Mouse (Mus musculus): ENCODE results near the gene Pdp2. TPM values are rescaled to one million over a fixed set of nuclear protein-coding genes. Genes with fewer than 3 reads are reported as not detected.

The Pdp2 gene
- total and polyA plus RNA-seq, 2 experiments from 2014 or later: 16.0 to 18.0 TPM

DNA sequence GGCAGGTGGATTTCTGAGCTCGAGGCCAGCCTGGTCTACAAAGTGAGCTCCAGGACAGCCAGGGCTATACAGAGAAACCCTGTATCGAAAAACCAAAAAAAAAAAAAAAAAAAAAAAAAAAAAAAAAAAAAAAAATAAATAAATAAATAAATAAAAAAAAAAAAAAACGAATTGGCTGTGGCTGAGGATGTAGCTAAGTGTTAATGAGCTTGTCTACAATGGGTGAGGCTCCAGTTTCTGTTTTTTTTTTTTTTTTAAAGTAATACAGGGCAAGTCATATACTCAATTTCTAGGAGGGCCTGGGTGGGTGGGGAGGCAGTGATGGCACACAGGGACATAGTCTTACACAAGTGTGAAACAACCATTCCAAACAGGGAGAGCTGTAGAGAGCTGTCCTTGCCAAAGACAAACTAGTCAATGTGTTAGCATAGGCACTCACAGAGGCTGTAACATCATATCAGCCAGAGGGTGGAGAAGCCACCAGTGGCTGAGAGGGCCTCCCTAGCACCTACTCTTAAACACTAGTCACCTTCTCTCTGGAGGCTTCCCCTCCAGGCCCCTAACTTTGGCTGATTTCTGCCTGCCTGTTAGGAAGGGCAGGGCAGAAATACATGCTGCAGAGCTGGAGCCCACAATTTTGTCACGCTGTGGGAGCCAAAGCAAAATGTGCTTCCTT, 36.0 kb downstream of the Pdp2 start:
- H3K4me3 ChIP-seq (ENCODE audit: low read depth, low read length): no peak overlapping the region
- H3K4me2 ChIP-seq (ENCODE audit: low read depth, low read length, poor library complexity, severe bottlenecking): no peak overlapping the region
- no peak for DNase-seq (ENCODE audit: low spot score)
- ATAC-seq (ENCODE audit: low FRiP score): no peak
- H3K9ac ChIP-seq (replicated peaks; ENCODE audit: low read length, poor library complexity, severe bottlenecking): no peak overlapping the region
- H3K27me3 ChIP-seq (ENCODE audit: insufficient read depth, low read length): peaks cover 4% of the 10 kb centered on the region; the same call in 1 of the 2 replicates
- peaks cover 11% of the 10 kb centered on the region for H3K4me1 ChIP-seq (ENCODE audit: insufficient read depth, low read length)
- H3K27ac ChIP-seq (ENCODE audit: low read depth, low read length): no peak overlapping the region
- no peak for TF ChIP-seq CTCF (IDR thresholded peaks at IDR 0.05)
- H3K36me3 ChIP-seq (ENCODE audit: insufficient read depth, low read length): no peaks in the 10 kb centered on the region
- H3K9me3 ChIP-seq (ENCODE audit: low read length): no peaks in the 10 kb centered on the region
- WGBS: 66% methylated on average over 4 of the region's 4 CpGs

DNA sequence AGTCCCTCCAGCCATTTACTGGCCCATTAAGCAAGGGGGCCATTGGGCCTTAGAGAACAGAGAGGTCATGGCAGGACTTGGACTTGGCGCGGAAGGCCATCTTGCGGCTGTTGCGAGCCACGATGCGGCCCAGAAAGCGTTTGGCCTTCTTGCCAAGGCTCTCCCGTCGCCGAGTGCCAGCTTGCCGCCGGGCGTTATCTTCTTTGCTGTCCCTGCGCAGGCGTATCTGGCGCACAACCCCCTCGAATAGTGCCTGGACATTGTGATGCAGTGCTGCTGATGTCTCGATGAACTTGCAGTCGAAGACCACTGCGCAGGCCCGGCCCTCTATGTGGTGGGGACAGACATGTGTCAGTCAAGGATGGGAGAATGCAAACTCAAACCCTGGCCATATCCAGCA, 37.2 kb downstream of the Pdp2 start:
- Histone ChIP-seq H3K27ac (ENCODE audit: low read depth, low read length) (no peak overlapping the region), H3K9ac (replicated peaks; ENCODE audit: low read length, poor library complexity, severe bottlenecking) (no peak overlapping the region), H3K9me3 (ENCODE audit: low read length) (no peaks in the 10 kb centered on the region), H3K27me3 (ENCODE audit: insufficient read depth, low read length) (peaks cover 4% of the 10 kb centered on the region; the same call in 1 of the 2 replicates), H3K4me2 (ENCODE audit: low read depth, low read length, poor library complexity, severe bottlenecking) (no peak overlapping the region), H3K4me1 (ENCODE audit: insufficient read depth, low read length) (peaks cover 11% of the 10 kb centered on the region), H3K36me3 (ENCODE audit: insufficient read depth, low read length) (no peaks in the 10 kb centered on the region), H3K4me3 (ENCODE audit: low read depth, low read length) (no peak overlapping the region)
- no peak for ATAC-seq (ENCODE audit: low FRiP score)
- WGBS: 96% methylated on average over 21 of the region's 21 CpGs
- TF ChIP-seq CTCF (IDR thresholded peaks at IDR 0.05): no peak
- DNase-seq (ENCODE audit: low spot score): no peak

DNA sequence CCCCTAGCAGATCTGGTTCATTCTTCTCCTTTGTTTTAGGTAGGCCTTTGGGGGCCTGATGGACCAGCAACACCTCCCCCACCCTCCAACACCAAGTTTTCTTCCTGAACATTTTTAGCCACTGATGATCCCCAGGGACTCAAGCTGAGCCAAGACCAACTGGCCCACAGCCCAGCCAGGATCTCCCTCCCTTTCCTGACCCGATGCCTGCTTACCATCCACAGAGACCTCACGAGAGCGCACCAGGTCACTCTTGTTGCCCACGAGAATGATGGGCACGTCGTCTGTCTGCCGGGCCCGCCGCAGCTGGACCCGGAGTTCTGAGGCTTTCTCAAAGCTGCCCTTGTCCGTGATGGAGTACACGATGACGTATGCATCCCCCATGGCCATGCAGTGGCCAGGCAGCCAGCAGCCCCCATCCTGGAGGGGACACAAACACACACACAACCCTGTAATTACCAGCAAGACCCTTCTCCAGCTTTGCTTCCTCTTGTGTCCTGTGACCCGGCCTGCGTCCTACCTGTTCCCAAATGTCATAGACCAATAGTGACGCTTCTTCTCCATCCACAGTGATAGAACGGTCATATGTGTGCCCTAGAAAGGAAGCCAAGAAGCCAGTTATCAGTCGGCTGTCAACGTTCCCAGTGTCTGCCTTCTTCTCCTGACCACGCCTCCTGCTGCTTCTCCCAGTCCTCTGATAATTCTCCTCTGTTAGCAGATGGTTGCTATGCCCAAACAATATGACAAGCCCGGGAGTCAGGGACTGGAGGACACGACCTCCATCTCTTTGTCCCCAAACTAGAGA, 38.3 kb downstream of the Pdp2 start:
- Histone ChIP-seq H3K4me2 (ENCODE audit: low read depth, low read length, poor library complexity, severe bottlenecking) (no peak overlapping the region; the same call in 1 of the 2 replicates), H3K9me3 (ENCODE audit: low read length) (no peaks in the 10 kb centered on the region), H3K36me3 (ENCODE audit: insufficient read depth, low read length) (no peaks in the 10 kb centered on the region), H3K4me3 (ENCODE audit: low read depth, low read length) (no peak overlapping the region), H3K4me1 (ENCODE audit: insufficient read depth, low read length) (peaks cover 11% of the 10 kb centered on the region), H3K9ac (replicated peaks; ENCODE audit: low read length, poor library complexity, severe bottlenecking) (no peak overlapping the region), H3K27ac (ENCODE audit: low read depth, low read length) (no peak overlapping the region), H3K27me3 (ENCODE audit: insufficient read depth, low read length) (peaks cover 4% of the 10 kb centered on the region; the same call in 1 of the 2 replicates)
- WGBS: 77% methylated on average over 22 of the region's 22 CpGs
- DNase-seq (ENCODE audit: low spot score) (peak; percentile 5), ATAC-seq (ENCODE audit: low FRiP score) (no peak)
- no peak for TF ChIP-seq CTCF (IDR thresholded peaks at IDR 0.05)

DNA sequence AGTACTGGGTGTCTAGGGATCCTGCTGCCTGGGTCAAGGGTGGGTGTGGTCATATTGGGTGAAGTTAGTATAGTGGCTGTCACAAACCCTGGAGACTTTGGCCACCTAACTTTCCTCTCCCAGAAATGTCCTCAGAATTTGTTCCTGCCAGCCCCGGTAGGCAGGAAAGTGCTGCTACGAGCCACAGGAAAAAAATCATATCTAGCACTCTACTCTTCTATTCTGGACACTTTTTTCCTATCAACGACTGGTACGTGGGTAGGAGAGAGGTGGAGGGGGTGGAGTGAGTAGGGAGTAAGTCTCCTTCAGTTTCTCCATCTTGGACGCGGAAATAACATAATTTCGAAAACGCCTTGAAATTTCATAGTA, 38.8 kb downstream of the Pdp2 start:
- ATAC-seq (ENCODE audit: low FRiP score): no peak

DNA sequence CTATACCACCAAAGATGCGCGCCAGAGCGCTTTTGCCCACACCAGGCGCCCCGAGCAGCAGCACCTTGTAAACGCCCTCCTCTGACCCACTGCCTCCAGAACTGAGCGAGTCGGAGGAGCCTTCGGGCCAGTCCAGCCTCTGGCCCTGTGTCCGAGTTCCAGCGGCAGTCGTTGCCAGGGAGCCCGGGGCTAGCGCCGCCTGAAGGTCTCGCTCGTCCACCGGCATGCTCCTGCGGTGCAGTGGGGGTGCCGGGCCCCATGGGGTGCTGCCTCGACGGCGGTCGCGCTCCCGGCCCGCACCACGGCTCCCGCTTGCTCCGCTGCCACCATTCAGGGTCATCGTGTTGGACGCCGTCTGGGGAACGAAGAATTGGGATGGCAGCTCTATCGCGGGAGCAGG, 39.3 kb downstream of the Pdp2 start:
- Histone ChIP-seq H3K9me3 (ENCODE audit: low read length) (no peaks in the 10 kb centered on the region), H3K4me1 (ENCODE audit: insufficient read depth, low read length) (peaks cover 11% of the 10 kb centered on the region), H3K36me3 (ENCODE audit: insufficient read depth, low read length) (peaks cover 3% of the 10 kb centered on the region; the same call in 1 of the 2 replicates), H3K4me3 (ENCODE audit: low read depth, low read length) (peak overlapping the region; percentile 36), H3K27ac (ENCODE audit: low read depth, low read length) (no peak overlapping the region), H3K4me2 (ENCODE audit: low read depth, low read length, poor library complexity, severe bottlenecking) (peak overlapping the region; percentile 58), H3K9ac (replicated peaks; ENCODE audit: low read length, poor library complexity, severe bottlenecking) (peak overlapping the region; percentile 46; the same call in 1 of the 2 replicates), H3K27me3 (ENCODE audit: insufficient read depth, low read length) (peaks cover 4% of the 10 kb centered on the region; the same call in 1 of the 2 replicates)
- 0 out of 2 replicates have a peak, but pooled peaks have one; percentile 22 for ATAC-seq (ENCODE audit: low FRiP score)
- no peak for DNase-seq (ENCODE audit: low spot score)
- WGBS: under 1% methylated on average over 36 of the region's 36 CpGs
- TF ChIP-seq CTCF (IDR thresholded peaks at IDR 0.05): peak; percentile 23; the same call in 1 of the 2 replicates

More for the DNA sequence above, 38.8 kb downstream of the Pdp2 start:
- Histone ChIP-seq H3K4me2 (ENCODE audit: low read depth, low read length, poor library complexity, severe bottlenecking) (peak overlapping the region; percentile 58), H3K27ac (ENCODE audit: low read depth, low read length) (no peak overlapping the region), H3K4me3 (ENCODE audit: low read depth, low read length) (peak overlapping the region; percentile 36), H3K36me3 (ENCODE audit: insufficient read depth, low read length) (peaks cover under 1% of the 10 kb centered on the region; the same call in 1 of the 2 replicates), H3K4me1 (ENCODE audit: insufficient read depth, low read length) (peaks cover 11% of the 10 kb centered on the region), H3K27me3 (ENCODE audit: insufficient read depth, low read length) (peaks cover 4% of the 10 kb centered on the region; the same call in 1 of the 2 replicates), H3K9me3 (ENCODE audit: low read length) (no peaks in the 10 kb centered on the region), H3K9ac (replicated peaks; ENCODE audit: low read length, poor library complexity, severe bottlenecking) (no peak overlapping the region)
- DNase-seq (ENCODE audit: low spot score): no peak
- no peak for TF ChIP-seq CTCF (IDR thresholded peaks at IDR 0.05)
- WGBS: 34% methylated on average over 8 of the region's 8 CpGs

All from midbrain, postnatal 0 days (tissue).